Mouse (Mus musculus) right cerebral cortex, postnatal 25 days (tissue): ENCODE data around the gene C530025M09Rik.

Source experiments
- DNase-seq: peaks from one replicate; pipeline ENCODE4 v3.0.0; 2022

Gene C530025M09Rik

GRCm38 (mm10) chr2:149798613-149799012, 32.4 kb downstream of the C530025M09Rik start:
- no peak for DNase-seq
